Mouse (Mus musculus): ENCODE data around the gene Xxylt1.

DNA sequence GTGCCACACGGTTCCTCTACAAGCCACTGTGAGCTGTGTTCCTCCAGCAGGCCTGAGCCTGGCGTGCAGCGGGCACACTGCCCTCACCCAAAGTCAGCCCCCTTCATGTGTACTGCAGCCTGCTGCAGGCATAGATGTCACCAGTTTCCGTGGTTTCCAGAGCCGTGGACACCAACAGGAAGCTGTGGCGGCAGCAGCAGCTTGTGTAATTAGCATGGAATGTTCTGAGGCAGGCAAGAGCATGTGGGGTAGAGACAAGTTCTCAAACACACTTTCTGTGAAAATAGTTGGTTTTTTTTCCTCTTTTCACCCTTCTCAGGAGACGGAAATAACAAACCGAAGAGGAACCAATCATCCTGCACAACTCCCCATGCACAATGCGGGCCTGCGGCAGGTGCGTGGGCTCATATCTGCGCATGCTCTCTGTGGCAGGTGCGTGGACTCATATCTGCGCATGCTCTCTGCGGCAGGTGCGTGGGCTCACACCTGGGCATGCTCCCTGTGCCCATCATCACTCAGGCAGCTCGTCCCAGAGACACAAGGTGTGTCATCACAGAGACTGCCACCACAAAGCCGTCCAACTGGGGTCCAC is 109.2 kb downstream of the Xxylt1 start:
- TF ChIP-seq CTCF (IDR thresholded peaks at IDR 0.05; ENCODE audit: borderline replicate concordance, insufficient read depth, low read depth, low read length) (no peak), POLR2A (IDR thresholded peaks at IDR 0.05; ENCODE audit: borderline replicate concordance, insufficient read depth, low read length) (no peak)
